Mouse (Mus musculus) R1 (cell line): ENCODE results near the gene Cyp2d10.
"Not testable (repeated sequence)": the region's sequence is repeated elsewhere in the genome, so short reads cannot be mapped to it uniquely, and the experiment has no call there.

Source experiments
- DNase-seq: peaks from one replicate; pipeline ENCODE4 v3.0.0-alpha.2; 2018; ENCODE audit warnings: low read depth, low spot score

The Cyp2d10 gene

GRCm38 (mm10) chr15:82401516-82401915, 5.5 kb downstream of the Cyp2d10 start:
- DNase-seq: no peak

GRCm38 (mm10) chr15:82395955-82396354, 11.0 kb downstream of the Cyp2d10 start:
- DNase-seq: not testable (repeated sequence)

DNA sequence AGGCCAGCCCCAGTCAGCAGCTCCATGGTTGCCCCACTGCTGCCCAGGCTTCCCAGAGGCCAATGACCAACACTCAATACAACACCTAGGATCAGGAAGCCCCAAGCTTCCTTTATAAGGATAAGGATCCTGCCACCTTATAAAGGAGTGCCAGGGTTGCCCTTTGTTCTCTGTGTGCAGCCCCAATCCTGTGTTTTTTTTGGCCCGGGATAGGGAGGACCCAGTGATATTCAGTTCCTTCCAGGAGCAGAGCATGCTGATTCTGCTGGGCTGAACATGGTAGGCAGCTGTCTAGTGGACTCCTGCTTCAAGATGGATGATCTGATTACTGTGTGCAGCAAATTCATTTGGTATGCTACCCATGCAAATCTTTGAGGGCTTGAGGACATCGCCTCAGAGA, 13.1 kb downstream of the Cyp2d10 start, which contains the start of gene Cyp2d11:
TSS of gene Cyp2d11 (minus strand) at position 101 of the 400 bp plus-strand sequence.
- not testable (repeated sequence) for DNase-seq

- not testable (repeated sequence) for DNase-seq
These were observed 17.1 kb downstream of the Cyp2d10 start for GRCm38 (mm10) chr15:82389916-82390315.

DNA sequence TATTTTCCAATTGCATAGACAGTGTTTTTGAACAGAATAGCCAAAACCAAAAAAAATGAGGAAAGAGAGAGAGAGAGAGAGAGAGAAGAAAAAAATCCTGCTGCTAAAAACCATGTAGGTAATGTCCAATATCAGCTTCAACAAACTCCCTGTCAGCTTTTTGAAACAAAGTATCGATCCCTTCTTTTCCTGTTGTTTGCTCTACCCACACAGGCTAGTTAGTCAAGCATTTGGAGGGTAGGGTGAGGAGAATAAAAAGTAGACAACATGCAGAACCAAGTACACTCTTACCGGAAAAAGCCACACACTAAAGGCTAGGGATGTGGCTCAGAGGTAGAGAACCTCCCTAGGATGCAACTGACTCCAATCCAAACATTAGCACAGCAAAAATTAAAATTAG, 21.3 kb downstream of the Cyp2d10 start:
- no peak for DNase-seq

- no peak for DNase-seq
These were observed 24.6 kb downstream of the Cyp2d10 start for GRCm38 (mm10) chr15:82382441-82382840.

DNA sequence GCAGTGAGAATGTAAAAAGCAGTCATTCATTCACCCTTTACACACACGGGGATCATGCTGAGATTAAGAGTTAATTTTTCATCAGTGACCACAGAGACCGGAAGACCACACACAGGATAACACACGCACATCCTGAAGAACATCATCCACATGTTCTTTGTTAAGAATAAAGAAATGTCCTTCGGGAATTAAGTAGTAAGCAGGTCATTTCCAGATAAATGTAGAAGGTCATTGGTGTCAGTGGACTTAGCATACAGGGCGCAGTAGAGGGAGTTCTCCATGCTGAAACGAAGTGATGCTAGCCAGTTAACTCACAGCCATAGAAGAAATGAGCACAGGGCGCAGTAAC, 26.3 kb downstream of the Cyp2d10 start:
- DNase-seq: no peak

- peak; percentile 48 for DNase-seq
These were observed 26.9 kb downstream of the Cyp2d10 start, which contains the start of gene Cyp2d22 for GRCm38 (mm10) chr15:82379871-82380713. TSS of gene Cyp2d22 (minus strand) at chr15:82380260.

DNA sequence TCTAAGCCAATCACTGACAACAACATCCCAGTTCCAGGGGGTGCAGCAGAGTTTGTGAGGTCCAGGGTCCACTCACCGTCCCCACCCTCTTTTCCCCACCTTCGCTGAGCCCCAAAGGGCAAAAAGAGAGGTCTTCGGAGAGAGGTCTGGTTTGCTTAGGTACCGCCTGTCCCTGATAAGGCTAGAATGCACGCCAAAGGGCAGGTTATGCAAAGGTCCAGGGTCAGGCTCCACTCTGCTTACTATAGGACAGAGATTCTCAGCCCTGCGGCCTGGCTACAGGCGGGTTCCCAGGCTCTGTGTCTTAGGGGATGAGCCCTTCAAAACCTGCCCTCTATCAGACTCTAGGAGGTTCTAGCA, 27.5 kb downstream of the Cyp2d10 start:
- no peak for DNase-seq

DNA sequence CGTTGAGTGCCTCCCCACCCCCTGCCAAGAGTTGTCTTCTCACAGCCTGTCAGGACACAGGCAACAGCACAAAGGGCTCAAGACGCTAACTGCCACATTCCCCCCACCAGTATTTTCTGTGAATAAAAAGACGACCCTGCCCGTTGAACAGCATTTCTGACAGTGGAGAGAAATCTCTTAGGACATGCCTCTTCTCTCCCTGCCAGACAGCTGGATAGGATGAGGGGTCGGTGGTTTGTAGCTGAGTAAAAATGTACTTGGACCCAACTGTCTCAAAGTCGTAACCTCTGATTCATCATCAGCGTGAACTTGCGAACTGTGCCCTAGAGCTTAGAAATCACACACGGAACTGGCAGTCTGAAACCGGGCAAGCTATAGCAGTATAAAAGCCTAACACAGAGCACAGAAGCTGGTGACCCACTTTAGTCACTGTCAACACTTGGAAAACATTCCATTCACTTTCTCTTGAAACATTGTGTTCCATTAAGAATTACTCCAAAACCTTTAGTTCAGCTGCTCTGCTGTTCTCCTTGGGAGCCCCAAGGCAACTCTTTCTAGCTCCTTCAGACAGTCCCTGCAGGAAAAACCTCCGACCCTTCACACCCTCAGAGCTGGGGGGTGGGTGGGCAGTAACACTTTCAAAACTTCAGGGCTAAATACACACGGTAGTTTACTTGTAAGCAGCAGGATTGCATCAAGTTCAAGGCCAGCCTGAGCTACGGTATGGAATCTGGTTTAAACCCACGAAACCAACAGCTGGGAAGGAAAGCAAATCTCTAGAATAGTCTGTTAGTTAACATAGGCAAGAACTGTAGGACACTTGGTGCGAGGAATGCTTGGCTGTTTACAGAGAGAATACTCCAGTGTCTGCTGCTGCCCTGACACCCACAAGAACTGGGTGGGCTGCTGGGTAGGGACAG, 28.5 kb downstream of the Cyp2d10 start:
- DNase-seq: no peak

GRCm38 (mm10) chr15:82377701-82378100, 29.3 kb downstream of the Cyp2d10 start:
- DNase-seq: no peak

DNA sequence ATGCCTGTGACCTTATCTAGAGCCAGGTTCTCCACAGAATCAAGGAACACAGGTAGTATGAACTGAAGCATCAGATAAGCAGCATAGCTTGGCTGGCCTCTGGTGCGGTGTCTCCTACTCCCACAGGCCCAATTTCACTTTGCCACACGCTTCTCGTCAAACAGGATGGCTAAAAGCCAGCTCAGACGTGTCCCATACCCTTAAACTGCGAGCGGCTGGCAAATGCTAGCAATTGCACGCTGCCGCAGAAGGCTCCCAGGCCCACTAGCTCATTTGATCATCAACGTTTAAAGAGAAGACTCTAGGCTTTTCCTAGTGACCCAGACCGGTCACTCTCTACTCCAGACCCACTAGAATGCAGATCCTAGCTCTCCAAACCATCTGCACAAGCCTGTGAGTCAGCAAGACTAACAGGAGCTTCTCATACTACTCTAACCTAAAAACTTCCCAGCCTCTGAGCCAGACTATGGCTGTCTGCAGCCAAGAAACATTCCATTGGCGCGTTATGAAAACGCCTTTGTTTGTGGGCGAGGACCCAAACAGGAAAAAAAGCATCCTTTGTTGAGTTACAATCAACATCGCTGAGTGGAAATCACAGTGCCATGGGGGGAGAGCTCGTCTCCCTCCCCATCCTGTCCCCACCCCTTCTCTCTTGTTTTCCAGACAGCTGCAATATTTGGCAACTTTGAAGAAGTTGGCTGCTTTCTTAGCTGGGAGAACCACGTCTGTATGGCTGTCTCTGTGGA, 30.4 kb downstream of the Cyp2d10 start:
- no peak for DNase-seq

- DNase-seq: no peak
These were observed 31.1 kb downstream of the Cyp2d10 start for GRCm38 (mm10) chr15:82375855-82376254.

DNA sequence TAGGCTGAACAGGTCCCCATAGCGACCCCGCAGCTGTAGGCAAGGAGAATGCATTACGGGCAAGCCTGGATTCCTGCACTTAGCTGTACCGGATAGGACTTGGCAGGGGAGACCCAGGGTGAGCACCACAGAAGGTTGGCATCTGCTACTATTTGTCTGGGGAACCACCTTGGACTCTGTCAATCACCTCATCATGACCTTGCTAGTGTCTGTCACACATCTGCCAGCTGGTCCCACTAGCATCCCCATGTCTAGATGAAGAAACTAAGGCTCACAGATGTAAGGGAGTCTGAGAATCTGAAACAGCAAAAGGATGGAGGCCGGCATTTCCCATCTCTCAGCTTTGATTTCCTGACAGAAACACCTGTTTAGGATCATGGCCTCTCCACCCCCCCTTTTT, 32.6 kb downstream of the Cyp2d10 start:
- DNase-seq: no peak

GRCm38 (mm10) chr15:82372991-82373390, 34.0 kb downstream of the Cyp2d10 start:
- DNase-seq: no peak

DNA sequence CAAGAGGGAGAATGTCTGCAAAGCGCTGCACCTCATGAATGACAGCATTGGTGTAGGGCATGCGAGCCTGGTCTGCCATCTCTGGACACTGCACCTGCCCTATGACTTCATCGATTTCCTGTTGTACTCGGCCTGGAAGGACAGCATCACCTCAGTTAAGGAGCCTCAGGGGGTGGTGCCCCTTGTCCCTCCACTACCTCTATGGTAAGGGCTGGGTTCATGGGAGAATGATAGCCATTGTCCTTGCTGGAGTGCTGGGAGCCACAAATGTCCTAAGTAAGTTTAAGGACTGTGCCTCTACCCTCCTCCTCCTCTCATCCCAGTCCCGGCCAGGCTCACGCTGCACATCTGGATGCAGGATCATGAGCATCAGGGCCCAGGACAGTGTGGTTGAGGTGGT, 34.5 kb downstream of the Cyp2d10 start:
- DNase-seq: no peak

GRCm38 (mm10) chr15:82368851-82369250, 38.1 kb downstream of the Cyp2d10 start:
- no peak for DNase-seq

DNA sequence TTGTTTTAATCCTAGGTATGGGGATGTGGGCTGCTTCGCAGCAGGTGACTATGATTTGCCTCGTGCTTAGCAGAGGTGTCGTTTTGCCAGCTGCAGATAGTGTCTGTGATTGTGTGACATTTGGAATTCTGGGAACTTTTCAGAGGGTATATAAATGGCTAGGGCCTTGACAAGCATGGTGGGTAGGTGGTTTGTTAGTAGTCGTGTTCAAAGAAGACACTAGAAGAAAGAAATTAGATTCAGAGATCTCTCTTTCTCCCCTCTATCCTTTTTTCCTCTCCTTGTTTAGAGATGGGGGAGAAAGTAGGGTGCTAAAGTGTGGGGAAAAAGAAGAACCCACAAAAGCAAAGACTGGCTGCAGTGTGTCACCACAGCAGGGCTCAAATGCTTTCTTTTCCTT, 38.8 kb downstream of the Cyp2d10 start:
- DNase-seq: no peak

- DNase-seq: not testable (repeated sequence)
These were observed 42.4 kb downstream of the Cyp2d10 start for GRCm38 (mm10) chr15:82364561-82364960.

DNA sequence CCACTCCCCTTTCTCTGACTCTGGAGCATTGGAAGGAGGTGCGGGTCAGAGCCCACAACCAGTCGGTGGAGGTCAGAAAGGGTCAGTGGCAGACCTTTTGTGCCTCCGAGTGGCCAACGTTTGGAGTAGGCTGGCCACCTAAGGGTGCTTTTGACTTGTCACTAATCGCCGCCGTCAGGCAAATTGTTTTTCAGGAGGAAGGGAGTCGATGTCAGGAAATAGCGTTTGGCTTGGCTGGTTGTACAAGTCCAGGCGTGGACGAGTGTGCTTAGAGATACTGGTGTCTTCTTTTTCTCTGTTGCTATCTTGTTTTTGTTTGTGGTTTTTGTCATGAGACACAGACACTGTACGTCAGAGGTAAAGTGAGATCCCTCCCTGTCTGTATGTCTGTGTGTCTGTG, 43.2 kb downstream of the Cyp2d10 start:
- not testable (repeated sequence) for DNase-seq

GRCm38 (mm10) chr15:82362234-82362633, 44.8 kb downstream of the Cyp2d10 start:
- DNase-seq: no peak
